In genomic region chr6:34096905-34097304, GRCm38 (mm10) we compare ENCODE assay signal across 17 mouse cellular contexts.
"Had no signal": no experiment of that assay in that cellular context is flagged by ENCODE, and none has a peak within 500 bp of the region (broad histone marks: within the 10 kb centered on the region; RNA-seq: fewer than 3 reads in every experiment).

No protein-coding gene starts in this region.

- H3K36me3 ChIP-seq: liver, embryonic 15.5 days; midbrain, embryonic 13.5 days; midbrain, embryonic 15.5 days; neural tube, embryonic 12.5 days; stomach, embryonic 15.5 days had no signal

- ATAC-seq: liver, postnatal 0 days; lung, postnatal 0 days; midbrain, embryonic 13.5 days; midbrain, embryonic 15.5 days had no signal

- H3K9me3 ChIP-seq: liver, embryonic 15.5 days; midbrain, embryonic 13.5 days; midbrain, embryonic 15.5 days; neural tube, embryonic 12.5 days; stomach, embryonic 15.5 days had no signal

- H3K4me2 ChIP-seq: liver, embryonic 15.5 days; midbrain, embryonic 11.5 days; midbrain, embryonic 13.5 days; midbrain, embryonic 15.5 days; neural tube, embryonic 12.5 days; stomach, embryonic 15.5 days had no signal

- H3K4me1 ChIP-seq: liver, embryonic 15.5 days; megakaryocyte, embryonic 14.5 days; midbrain, embryonic 13.5 days; midbrain, embryonic 15.5 days; neural tube, embryonic 12.5 days; stomach, embryonic 15.5 days had no signal

- H3K4me3 ChIP-seq: liver, embryonic 15.5 days; megakaryocyte, embryonic 14.5 days; midbrain, embryonic 13.5 days; midbrain, embryonic 15.5 days; neural tube, embryonic 12.5 days; stomach, embryonic 15.5 days had no signal

- DNase-seq: liver, postnatal 0 days; lung, adult 2 months; lung, postnatal 14 days; right cerebral cortex, postnatal 14 days; thymus, adult 2 months; thymus, postnatal 25 days; thymus, postnatal 4 days had no signal

- H3K9ac ChIP-seq: liver, embryonic 15.5 days; liver, postnatal 0 days; midbrain, embryonic 13.5 days; midbrain, embryonic 15.5 days; neural tube, embryonic 12.5 days; stomach, embryonic 15.5 days had no signal

- H3K27ac ChIP-seq: liver, embryonic 15.5 days; macrophage; midbrain, embryonic 13.5 days; midbrain, embryonic 15.5 days; neural tube, embryonic 12.5 days; stomach, embryonic 15.5 days; stomach, postnatal 0 days had no signal

- H3K27me3 ChIP-seq: liver, embryonic 15.5 days; megakaryocyte, embryonic 14.5 days; midbrain, embryonic 13.5 days; midbrain, embryonic 15.5 days; neural tube, embryonic 12.5 days; stomach, embryonic 15.5 days had no signal
